Mouse (Mus musculus): ENCODE data around the gene Zfhx3.

Zfhx3 gene

DNA sequence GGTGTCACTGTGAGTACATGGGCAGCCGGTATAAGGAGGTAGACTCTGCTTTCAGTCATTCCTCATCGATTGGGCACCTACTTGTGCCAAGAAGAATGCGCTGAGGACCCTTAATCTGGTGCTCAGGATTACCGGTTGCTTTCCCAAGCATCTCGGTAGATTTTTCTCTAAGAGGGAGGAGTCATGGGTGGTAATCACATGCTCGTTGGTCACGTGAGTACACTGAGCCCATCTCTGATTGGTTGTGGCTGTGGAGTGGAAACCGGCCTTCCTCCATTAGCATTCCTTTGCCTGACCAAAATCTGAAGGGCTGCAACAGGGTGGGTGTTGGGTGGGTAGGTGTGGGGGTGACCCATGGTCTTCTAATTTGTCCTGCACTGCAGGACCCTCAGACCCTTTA lies 421.4 kb downstream of the Zfhx3 start:
- no peak for DNase-seq

DNA sequence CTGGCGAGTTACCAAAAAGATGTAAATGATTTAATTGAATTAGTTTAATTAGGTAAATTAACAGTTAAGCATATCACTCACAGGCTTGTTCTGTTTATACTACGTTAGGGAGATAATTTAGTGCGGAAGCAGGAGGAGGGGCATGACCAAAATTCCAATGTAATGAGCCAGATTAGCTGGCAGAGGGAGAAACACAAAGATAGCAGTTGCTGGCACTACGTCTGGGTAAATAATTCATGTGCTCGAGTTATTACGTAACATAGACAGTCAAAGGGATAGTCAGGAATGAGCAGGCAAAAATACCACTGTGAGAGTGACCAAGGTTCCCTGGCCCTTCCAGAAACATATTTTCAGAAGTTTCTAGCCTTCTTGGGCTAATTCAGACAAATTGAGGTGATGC lies 426.6 kb downstream of the Zfhx3 start:
- no peak for DNase-seq

DNA sequence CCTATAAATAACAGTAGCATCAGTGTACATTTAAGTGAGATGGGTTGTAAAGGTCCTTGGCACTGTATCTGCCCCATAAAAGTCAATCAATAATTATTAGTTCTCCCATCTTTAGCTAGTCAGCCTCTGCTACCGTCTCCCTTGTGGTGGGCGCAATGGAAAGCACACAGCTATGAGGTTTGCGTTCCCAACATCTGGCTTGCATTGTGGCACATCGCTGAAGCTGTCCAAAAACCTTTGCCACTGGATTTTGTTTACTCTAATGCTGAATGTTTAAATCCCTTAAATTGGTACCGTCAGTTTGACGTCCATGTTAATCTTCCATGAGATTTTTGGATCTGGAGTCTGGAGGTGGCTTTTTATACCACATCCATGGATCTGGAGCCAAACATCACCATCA lies 428.3 kb downstream of the Zfhx3 start:
- DNase-seq, result no peak

GRCm38 (mm10) chr8:108373046-108373445 lies 430.6 kb downstream of the Zfhx3 start:
- DNase-seq, result no peak

GRCm38 (mm10) chr8:108378036-108378435 lies 435.6 kb downstream of the Zfhx3 start:
- DNase-seq, result no peak

GRCm38 (mm10) chr8:108383121-108383520 lies 440.7 kb downstream of the Zfhx3 start:
- DNase-seq, result no peak

DNA sequence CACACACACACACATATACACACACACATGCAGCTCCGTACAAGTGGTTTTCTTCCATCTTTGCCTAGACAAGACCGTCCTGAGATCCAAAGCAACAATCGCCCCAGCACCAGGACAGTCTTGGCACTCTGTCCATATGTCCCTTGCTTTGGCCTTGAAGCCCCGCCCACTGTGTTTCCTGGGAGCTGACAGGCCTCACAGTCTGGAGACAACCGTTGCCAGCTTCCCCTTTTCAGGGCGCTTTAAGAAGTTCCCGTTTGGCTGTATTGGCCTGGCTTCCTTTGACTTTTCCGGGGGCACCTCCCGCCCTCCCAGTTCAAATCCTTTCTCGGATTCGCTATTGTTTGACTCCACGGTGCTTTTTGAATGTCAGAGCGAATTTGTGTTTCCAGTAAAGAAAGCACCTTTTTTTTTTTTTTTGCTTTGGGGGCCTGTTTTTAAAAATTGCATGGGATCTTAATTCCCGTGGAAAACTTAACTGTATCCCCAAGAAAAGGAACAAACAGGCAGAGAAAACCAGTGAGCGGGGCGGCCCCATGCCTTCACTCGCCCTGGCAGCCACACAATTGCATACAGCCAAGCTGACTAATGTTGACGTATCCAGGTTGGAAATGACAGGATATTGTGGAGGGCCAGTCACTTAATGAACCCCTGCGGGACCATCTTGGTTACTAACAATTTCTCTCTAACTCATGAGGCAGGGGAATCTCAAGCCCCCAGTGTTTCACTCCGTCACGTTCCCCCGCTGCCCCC lies 444.9 kb downstream of the Zfhx3 start:
- peak; percentile 42 to 53 for DNase-seq

DNA sequence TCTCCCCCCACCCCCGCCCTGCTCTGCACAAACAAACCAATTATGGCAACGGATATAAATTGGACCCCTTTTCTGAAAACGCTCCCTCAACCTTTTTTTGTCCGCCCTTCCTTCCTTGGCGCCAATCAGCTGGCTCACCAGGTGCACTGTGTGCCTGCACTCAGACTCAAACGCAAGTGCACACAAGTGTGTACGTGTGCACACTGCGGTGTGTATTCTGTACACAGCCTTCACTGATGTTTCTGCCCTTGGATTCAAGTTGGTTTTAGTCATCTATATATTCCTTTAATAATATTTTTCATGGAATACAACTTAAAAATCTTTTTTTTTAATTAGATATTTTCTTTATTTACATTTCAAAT lies 445.4 kb downstream of the Zfhx3 start:
- no peak for DNase-seq

GRCm38 (mm10) chr8:108392909-108393308 lies 450.5 kb downstream of the Zfhx3 start:
- peak; percentile 18 to 19 for DNase-seq

DNA sequence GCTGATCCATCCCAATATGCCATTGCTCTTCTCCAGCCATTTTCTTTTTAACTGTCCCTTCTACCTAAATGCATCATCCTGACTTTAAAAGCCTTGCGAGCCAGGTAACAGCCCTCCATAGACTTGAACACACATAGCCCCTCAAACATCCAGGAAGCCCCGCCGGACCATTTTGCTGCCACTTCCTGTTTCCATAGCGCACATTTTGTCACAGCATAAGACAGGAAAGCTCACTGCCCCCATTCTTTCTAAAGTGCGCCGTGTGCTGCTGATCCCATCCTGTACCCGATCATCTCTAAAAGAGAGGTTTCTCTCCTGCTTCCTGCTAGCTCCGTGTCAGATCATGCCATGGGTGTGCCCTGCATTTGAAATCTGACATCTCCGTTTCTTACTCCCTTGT lies 459.7 kb downstream of the Zfhx3 start:
- no peak for DNase-seq

- no peak for DNase-seq
Observed at GRCm38 (mm10) chr8:108406716-108407494, 464.5 kb downstream of the Zfhx3 start.

GRCm38 (mm10) chr8:108419162-108419844 lies 476.9 kb downstream of the Zfhx3 start:
- DNase-seq, result no peak

- DNase-seq, result peak; percentile 43 to 51
Observed at GRCm38 (mm10) chr8:108422521-108422920, 480.1 kb downstream of the Zfhx3 start.

DNA sequence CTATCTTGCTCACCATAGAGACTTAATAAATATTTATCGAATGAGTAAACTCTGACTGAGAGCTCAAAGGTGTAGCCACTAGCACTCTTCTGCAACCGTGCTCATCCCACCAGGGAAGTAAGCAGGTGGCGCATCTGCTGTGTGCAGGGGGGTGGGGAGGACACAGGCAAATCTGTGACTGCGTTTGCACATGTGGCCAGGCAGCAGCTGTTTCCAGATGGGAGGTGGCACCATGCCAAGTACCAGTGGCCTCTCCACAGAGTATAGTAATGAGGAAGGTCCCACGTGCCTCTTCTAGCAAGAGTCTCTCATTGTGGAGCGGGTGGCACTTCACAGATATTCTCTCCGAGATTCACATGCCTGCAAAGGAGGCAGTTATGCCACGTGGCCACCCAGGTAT lies 481.9 kb downstream of the Zfhx3 start:
- DNase-seq, result peak; percentile 67 to 73

- no peak for DNase-seq
Observed at GRCm38 (mm10) chr8:108433321-108433720, 490.9 kb downstream of the Zfhx3 start.

- DNase-seq, result no peak
Observed at GRCm38 (mm10) chr8:108434510-108434909, 492.1 kb downstream of the Zfhx3 start.

- DNase-seq, result peak; percentile 47 to 52
Observed at GRCm38 (mm10) chr8:108436336-108436735, 493.9 kb downstream of the Zfhx3 start.

- DNase-seq, result no peak
Observed at GRCm38 (mm10) chr8:108437316-108437830, 494.9 kb downstream of the Zfhx3 start.

- DNase-seq, result no peak
Observed at GRCm38 (mm10) chr8:108440476-108440875, 498.0 kb downstream of the Zfhx3 start.

GRCm38 (mm10) chr8:108450847-108451246 lies 508.4 kb downstream of the Zfhx3 start:
- DNase-seq, result peak in 1 of 2 experiments; percentile 9

DNA sequence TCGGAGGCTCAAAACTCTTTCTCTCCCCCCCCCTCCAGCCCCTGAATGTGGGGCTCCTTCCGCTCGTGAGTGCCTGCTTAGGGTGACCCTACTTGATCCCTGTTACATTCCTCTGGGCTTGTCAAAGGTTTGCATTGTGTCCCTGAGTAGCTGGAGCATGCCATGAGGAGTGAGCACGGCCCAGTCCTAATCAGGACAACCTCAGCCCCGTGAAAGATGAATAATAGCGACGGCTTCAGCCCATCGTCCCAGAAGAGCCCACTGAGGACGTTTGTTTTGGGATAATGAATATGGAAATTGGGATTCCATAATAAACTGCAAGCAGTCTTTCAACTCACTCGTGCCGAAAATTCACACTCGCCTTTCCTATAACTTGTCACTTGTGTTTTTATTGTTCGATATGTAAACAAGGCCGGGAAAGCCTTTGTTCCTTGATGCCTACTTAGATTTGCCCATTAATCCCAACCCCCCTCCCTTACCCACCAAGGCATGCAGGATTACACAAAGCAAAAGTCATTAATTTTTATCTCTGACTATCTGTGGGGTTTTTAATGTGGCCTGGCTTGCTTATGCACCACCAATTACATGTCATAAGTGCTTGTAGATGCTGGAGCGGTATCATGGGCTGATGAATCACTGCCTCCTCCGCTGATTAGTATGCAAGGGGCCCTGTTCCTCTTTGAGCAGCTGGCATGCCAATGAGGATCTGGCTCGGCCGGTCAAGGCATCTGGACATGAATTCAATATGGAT lies 512.3 kb downstream of the Zfhx3 start:
- DNase-seq, result no peak

DNA sequence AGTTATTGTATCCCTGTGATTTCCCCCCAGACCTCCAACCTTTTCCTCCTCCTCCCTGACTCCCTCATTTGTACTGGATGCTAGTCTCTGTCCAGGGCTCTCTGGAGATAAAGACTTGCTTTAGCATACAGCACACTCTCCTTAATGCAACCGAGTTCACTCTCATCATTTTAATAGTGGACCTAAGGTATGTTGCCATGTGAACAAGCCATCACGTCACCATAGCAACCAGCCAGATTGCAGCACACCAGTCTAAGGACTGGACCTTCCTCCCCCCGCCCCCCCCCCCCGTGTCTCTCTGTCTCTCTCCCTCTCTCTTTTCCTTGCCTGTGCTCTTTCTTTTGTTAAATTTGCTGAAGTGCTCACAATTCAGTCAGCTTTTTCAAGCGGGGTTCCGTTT lies 524.2 kb downstream of the Zfhx3 start:
- DNase-seq, result no peak
